Mouse (Mus musculus) frontal cortex, adult (tissue): ENCODE results near the gene Gm28053.
"Not testable (repeated sequence)": the region's sequence is repeated elsewhere in the genome, so short reads cannot be mapped to it uniquely, and the experiment has no call there.

Source experiments
- ATAC-seq: cut with Nextera tagmentation; 2 replicates; pipeline ENCODE4 v1.9.2; 2017; ENCODE audit warnings: mild to moderate bottlenecking, moderate library complexity, mixed read lengths; ENCODE audit not compliant: low TSS enrichment

Gene Gm28053

GRCm38 (mm10) chr6:48718455-48718854, at the start of gene Gm28053, which contains the start of gene Gimap7:
Gene Gm28053 (plus strand): TSS chr6:48718607.
Gene Gimap7 (plus strand): TSS chr6:48718621.
- no peak for ATAC-seq

- no peak for ATAC-seq
Observed at GRCm38 (mm10) chr6:48669446-48669969, 48.9 kb upstream of the Gm28053 start.

- no peak for ATAC-seq
Observed at GRCm38 (mm10) chr6:48674291-48675058, 43.9 kb upstream of the Gm28053 start.

GRCm38 (mm10) chr6:48675400-48675930, 42.9 kb upstream of the Gm28053 start:
- ATAC-seq, result no peak

GRCm38 (mm10) chr6:48675931-48676859, 42.2 kb upstream of the Gm28053 start, which contains the start of gene Gimap9:
Gene Gimap9 (plus strand): TSS chr6:48676129.
- ATAC-seq, result no peak

- ATAC-seq, result no peak
Observed at GRCm38 (mm10) chr6:48676860-48677415, 41.5 kb upstream of the Gm28053 start.

GRCm38 (mm10) chr6:48677492-48678345, 40.7 kb upstream of the Gm28053 start:
- no peak for ATAC-seq

GRCm38 (mm10) chr6:48678391-48678790, 40.0 kb upstream of the Gm28053 start:
- no peak for ATAC-seq

- no peak for ATAC-seq
Observed at GRCm38 (mm10) chr6:48679701-48680100, 38.7 kb upstream of the Gm28053 start.

GRCm38 (mm10) chr6:48680421-48680820, 38.0 kb upstream of the Gm28053 start:
- no peak for ATAC-seq

GRCm38 (mm10) chr6:48681472-48682090, 36.8 kb upstream of the Gm28053 start:
- ATAC-seq, result no peak

GRCm38 (mm10) chr6:48682271-48682670, 36.1 kb upstream of the Gm28053 start:
- peak; percentile 70 for ATAC-seq

GRCm38 (mm10) chr6:48683263-48683821, 35.1 kb upstream of the Gm28053 start:
- ATAC-seq, result not testable (repeated sequence)

- ATAC-seq, result no peak
Observed at GRCm38 (mm10) chr6:48684319-48684718, 34.1 kb upstream of the Gm28053 start, which contains the start of gene Gimap4. Gene Gimap4 (plus strand): TSS chr6:48684549.

GRCm38 (mm10) chr6:48684806-48685205, 33.6 kb upstream of the Gm28053 start:
- no peak for ATAC-seq

- no peak for ATAC-seq
Observed at GRCm38 (mm10) chr6:48685251-48685650, 33.2 kb upstream of the Gm28053 start.

GRCm38 (mm10) chr6:48685694-48686665, 32.4 kb upstream of the Gm28053 start:
- ATAC-seq, result no peak

- no peak for ATAC-seq
Observed at GRCm38 (mm10) chr6:48687077-48687476, 31.3 kb upstream of the Gm28053 start.

- no peak for ATAC-seq
Observed at GRCm38 (mm10) chr6:48689320-48689719, 29.1 kb upstream of the Gm28053 start.
